Mouse (Mus musculus) lung, postnatal 0 days (tissue): Measurements from ENCODE around the gene Dchs1.

Experiments used
- CTCF ChIP-seq: IDR thresholded peaks from 2 replicates; pipeline ENCODE4 v1.5.1; 2016; ENCODE audit warnings: antibody characterized with exemption, mild to moderate bottlenecking
- EP300 ChIP-seq: IDR thresholded peaks from 2 replicates; pipeline ENCODE4 v1.6.1; 2016; ENCODE audit warnings: antibody characterized with exemption, mild to moderate bottlenecking, control low read depth

DNA sequence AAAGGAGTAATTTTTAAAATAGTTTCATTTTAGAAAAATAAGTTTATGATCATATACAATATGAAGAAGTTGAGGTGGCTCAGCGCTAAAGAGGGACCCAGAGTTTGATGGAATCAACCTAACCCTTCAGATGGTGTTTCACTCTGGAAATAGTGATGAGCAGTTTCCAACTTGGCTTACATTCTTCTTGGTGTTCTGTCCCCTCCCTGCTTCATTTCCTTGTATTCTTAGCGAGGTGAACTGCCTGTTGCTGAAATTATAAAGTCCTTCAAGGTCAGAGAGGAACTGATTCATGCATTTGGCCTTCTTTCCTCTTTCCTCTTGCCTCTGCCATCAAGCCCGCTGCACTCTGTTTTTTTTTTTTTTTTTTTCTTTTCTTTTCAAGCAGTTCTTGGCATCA is 25.1 kb upstream of the Dchs1 start:
- TF ChIP-seq CTCF (no peak), EP300 (no peak)
